Mouse (Mus musculus) kidney, postnatal 0 days (tissue): ENCODE measurements at regions not wholly inside any gene's neighbourhood (a gene's known extent, or its start where the extent isn't known, plus 50 kb on each side); places are given as distances from the start of the nearest gene placed in this dataset.

Source experiments
- ATAC-seq: fragments of 200-750 bp; cut with Nextera tagmentation; replicated peaks from 2 replicates; pipeline ENCODE4 v1.8.0; 2017; ENCODE audit warnings: low read depth, moderate number of reproducible peaks, moderate TSS enrichment, moderate library complexity; ENCODE audit not compliant: low FRiP score
- DNase-seq: peaks from one replicate; pipeline ENCODE4 v3.0.0-alpha.2; 2016; ENCODE audit warnings: low spot score
- H3K27ac ChIP-seq: fragments of 300-500 bp; sonication (generic); 2 replicates; pipeline ENCODE4 v1.5.1; 2014; ENCODE audit warnings: mild to moderate bottlenecking
- H3K27me3 ChIP-seq: fragments of 300-500 bp; sonication (generic); 2 replicates; pipeline ENCODE4 v1.6.1; 2014; ENCODE audit warnings: low read length, mixed read lengths; ENCODE audit not compliant: insufficient read depth
- H3K36me3 ChIP-seq: fragments of 300-500 bp; sonication (generic); 2 replicates; pipeline ENCODE4 v1.6.1; 2014; ENCODE audit warnings: low read length, mixed read lengths; ENCODE audit not compliant: insufficient read depth
- H3K4me1 ChIP-seq: fragments of 300-500 bp; sonication (generic); replicated peaks from 2 replicates; pipeline ENCODE4 v1.6.1; 2014; ENCODE audit warnings: antibody characterized with exemption, low read length, mixed read lengths; ENCODE audit not compliant: insufficient read depth
- H3K4me2 ChIP-seq: fragments of 300-500 bp; sonication (generic); 2 replicates; pipeline ENCODE4 v1.6.1; 2014; ENCODE audit warnings: mild to moderate bottlenecking, low read length, moderate library complexity, mixed read lengths
- H3K4me3 ChIP-seq: fragments of 300-500 bp; sonication (generic); replicated peaks from 2 replicates; pipeline ENCODE4 v1.5.1; 2014; ENCODE audit warnings: low read depth, low read length
- H3K9ac ChIP-seq: fragments of 300-500 bp; sonication (generic); 2 replicates; pipeline ENCODE4 v1.6.1; 2014; ENCODE audit warnings: low read depth, low read length
- H3K9me3 ChIP-seq: fragments of 300-500 bp; sonication (generic); replicated peaks from 2 replicates; pipeline ENCODE4 v1.6.1; 2016; ENCODE audit warnings: low read length, inconsistent platforms, mixed read lengths
- CTCF ChIP-seq: IDR thresholded peaks from 2 replicates; pipeline ENCODE4 v1.5.1; 2016; ENCODE audit warnings: antibody characterized with exemption, low read depth, mild to moderate bottlenecking, moderate library complexity
- WGBS: fragments of 180-500 bp; shearing (Covaris S2); extraction: QIAGEN DNeasy Blood & Tissue Kit; methylation state at CpG from one replicate; pipeline ENCODE4 v1.1.7; 2014; 5-methylcytosine and 5-hydroxymethylcytosine counted together

GRCm38 (mm10) chr8:107815775-107816174 is 126.7 kb upstream of the Zfhx3 start:
- Histone ChIP-seq H3K9me3 (no peaks in the 10 kb centered on the region), H3K36me3 (no peaks in the 10 kb centered on the region), H3K4me3 (no peak overlapping the region), H3K27me3 (no peaks in the 10 kb centered on the region), H3K4me2 (no peak overlapping the region), H3K27ac (no peak overlapping the region), H3K9ac (no peak overlapping the region), H3K4me1 (no peaks in the 10 kb centered on the region)
- no peak for ATAC-seq
- TF ChIP-seq CTCF: peak; percentile 70
- peak; percentile 69 for DNase-seq
- WGBS: 30% methylated on average over 3 of the region's 3 CpGs

GRCm38 (mm10) chr8:107817796-107818195 is 124.6 kb upstream of the Zfhx3 start:
- no peaks in the 10 kb centered on the region for H3K4me1 ChIP-seq
- no peaks in the 10 kb centered on the region for H3K27me3 ChIP-seq
- DNase-seq (no peak), ATAC-seq (no peak)
- no peak overlapping the region for H3K27ac ChIP-seq
- H3K4me2 ChIP-seq: no peak overlapping the region
- WGBS: 79% methylated on average over 9 of the region's 9 CpGs
- H3K36me3 ChIP-seq: no peaks in the 10 kb centered on the region
- H3K9me3 ChIP-seq: no peaks in the 10 kb centered on the region
- H3K9ac ChIP-seq: no peak overlapping the region
- no peak overlapping the region for H3K4me3 ChIP-seq
- TF ChIP-seq CTCF: no peak

- H3K9ac ChIP-seq: no peak overlapping the region
- H3K4me3 ChIP-seq: no peak overlapping the region
- H3K27ac ChIP-seq: no peak overlapping the region
- DNase-seq: peak; percentile 17
- H3K36me3 ChIP-seq: no peaks in the 10 kb centered on the region
- TF ChIP-seq CTCF: no peak
- 4% methylated on average over 8 of the region's 8 CpGs for WGBS
- no peak for ATAC-seq
- H3K27me3 ChIP-seq: no peaks in the 10 kb centered on the region
- H3K9me3 ChIP-seq: no peaks in the 10 kb centered on the region
- no peaks in the 10 kb centered on the region for H3K4me1 ChIP-seq
- peak overlapping the region; percentile 5; the same call in 1 of the 2 replicates for H3K4me2 ChIP-seq
These were observed 122.2 kb upstream of the Zfhx3 start for GRCm38 (mm10) chr8:107820174-107820760.

- Histone ChIP-seq H3K4me3 (no peak overlapping the region), H3K27me3 (no peaks in the 10 kb centered on the region), H3K4me2 (no peak overlapping the region), H3K4me1 (no peaks in the 10 kb centered on the region), H3K9ac (no peak overlapping the region), H3K9me3 (no peaks in the 10 kb centered on the region), H3K36me3 (no peaks in the 10 kb centered on the region), H3K27ac (no peak overlapping the region)
- TF ChIP-seq CTCF: no peak
- DNase-seq (peak; percentile 35), ATAC-seq (no peak)
- 30% methylated on average over 6 of the region's 6 CpGs for WGBS
These were observed 120.9 kb upstream of the Zfhx3 start for GRCm38 (mm10) chr8:107821522-107821921.

GRCm38 (mm10) chr8:107824096-107824495 is 118.3 kb upstream of the Zfhx3 start:
- peak overlapping the region; percentile 46 for H3K4me2 ChIP-seq
- H3K27me3 ChIP-seq: no peaks in the 10 kb centered on the region
- no peaks in the 10 kb centered on the region for H3K4me1 ChIP-seq
- H3K27ac ChIP-seq: no peak overlapping the region
- no peak overlapping the region for H3K4me3 ChIP-seq
- no peaks in the 10 kb centered on the region for H3K36me3 ChIP-seq
- H3K9ac ChIP-seq: no peak overlapping the region
- ATAC-seq (no peak), DNase-seq (no peak)
- H3K9me3 ChIP-seq: no peaks in the 10 kb centered on the region
- whole genome bisulfite sequencing: 25% methylated on average over 7 of the region's 7 CpGs
- no peak for TF ChIP-seq CTCF

GRCm38 (mm10) chr8:107824640-107825039 is 117.8 kb upstream of the Zfhx3 start:
- ATAC-seq (no peak), DNase-seq (peak; percentile 17)
- 0 out of 2 replicates have a peak, but pooled peaks have one; percentile 2 for TF ChIP-seq CTCF
- Histone ChIP-seq H3K4me3 (no peak overlapping the region), H3K9me3 (no peaks in the 10 kb centered on the region), H3K36me3 (no peaks in the 10 kb centered on the region), H3K4me2 (peak overlapping the region; percentile 46), H3K27me3 (no peaks in the 10 kb centered on the region), H3K4me1 (no peaks in the 10 kb centered on the region), H3K9ac (no peak overlapping the region), H3K27ac (no peak overlapping the region)
- 2% methylated on average over 14 of the region's 14 CpGs for WGBS

GRCm38 (mm10) chr8:107827500-107828125 is 114.8 kb upstream of the Zfhx3 start:
- no peak for TF ChIP-seq CTCF
- Histone ChIP-seq H3K27me3 (no peaks in the 10 kb centered on the region), H3K9ac (no peak overlapping the region), H3K27ac (no peak overlapping the region), H3K4me2 (no peak overlapping the region), H3K4me1 (no peaks in the 10 kb centered on the region), H3K4me3 (no peak overlapping the region), H3K36me3 (no peaks in the 10 kb centered on the region), H3K9me3 (no peaks in the 10 kb centered on the region)
- ATAC-seq (no peak), DNase-seq (peak; percentile 17)
- WGBS: 48% methylated on average over 15 of the region's 17 CpGs
